Comparison of ENCODE assay signal across 8 mouse cellular contexts in the genomic region with DNA sequence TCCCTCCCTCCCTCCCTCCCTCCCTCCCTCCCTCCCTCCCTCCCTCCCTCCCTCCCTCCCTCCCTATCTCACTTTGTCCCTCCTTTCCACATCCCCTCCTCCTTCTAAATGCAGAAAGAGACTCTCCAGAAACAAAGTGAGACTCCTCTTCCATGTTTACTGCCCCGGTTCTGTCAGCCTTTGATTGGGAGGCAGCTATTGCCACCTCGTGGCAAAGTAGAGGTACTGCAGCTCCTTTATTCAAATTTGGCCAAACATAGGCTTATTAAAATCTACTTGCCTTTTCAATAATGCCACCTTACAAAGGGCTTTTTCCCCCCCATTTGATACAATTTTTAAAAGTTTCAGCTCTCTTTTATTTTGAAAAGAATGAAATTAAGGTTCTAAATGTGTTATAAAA. TPM values are rescaled to one million over a fixed set of nuclear protein-coding genes. Genes with fewer than 3 reads are reported as not detected.
A peak's percentile ranks its signal among the peaks of the same experiment; 100 is the strongest.
DNase-seq lines count a peak whose midpoint lies in the region; TF ChIP-seq lines count a peak whose summit lies in the region.
"Had no signal": no experiment of that assay in that cellular context is flagged by ENCODE, and none has a peak within 500 bp of the region (broad histone marks: within the 10 kb centered on the region; RNA-seq: fewer than 3 reads in every experiment).

No protein-coding gene starts in this region.

- no peak overlapping the region; the same call in 1 of the 2 replicates for H3K27ac ChIP-seq in left cerebral cortex, adult 2 months
- H3K27ac ChIP-seq: heart, embryonic 15.5 days had no signal

- peak; percentile 88 for TF ChIP-seq CTCF in left cerebral cortex, adult 2 months (IDR thresholded peaks at IDR 0.05)

- H3K4me3 ChIP-seq in left cerebral cortex, adult 2 months, result no peak overlapping the region
- H3K4me3 ChIP-seq: heart, embryonic 15.5 days had no signal

- no peak for DNase-seq in left cerebral cortex, adult 2 months (ENCODE audit: extremely low spot score in 1 of 2, low spot score in 2 of 2)
- no peak for DNase-seq in left cerebral cortex, postnatal 36 days (ENCODE audit: low spot score in 2 of 2)
- DNase-seq in ES-CJ7 (ENCODE audit: low read depth, low spot score), result peak; percentile 58
- peak; percentile 14 to 47 for DNase-seq in adrenal gland, postnatal 36 days
- DNase-seq in heart, postnatal 10 days, result peak; percentile 41 to 58
- peak; percentile 79 for DNase-seq in retina, postnatal 1 day
- no peak for DNase-seq in urinary bladder, adult 18-20 months (ENCODE audit: low spot score in 2 of 2)

- intact Hi-C loops in left cerebral cortex, adult 2 months (cut with DNase I), result loop anchor here (5.0 to 10.0 kb wide), 4 partner anchors 177 to 499 kb away; a partner anchor contains a TSS
- intact Hi-C loops in left cerebral cortex, postnatal 36 days (cut with DNase I), result no loop called here
- intact Hi-C loops in heart, postnatal 10 days (cut with DNase I), result loop anchor here (5.0 to 10.0 kb wide), 3 partner anchors 287 to 429 kb away; no protein-coding TSS in a partner anchor

RNA-seq across cellular contexts. Expression of a gene that starts 5.0 kb away (rescaled TPM):
- 100 to 1,000 TPM; 497 to 540 TPM for total RNA-seq in left cerebral cortex, adult 2 months (2021)
- 100 to 1,000 TPM; 497 to 544 TPM for total RNA-seq in left cerebral cortex, postnatal 36 days (2021)
- 10 to 100 TPM; 31.9 to 35.1 TPM for total RNA-seq in adrenal gland, postnatal 36 days (2021)
- under 1 TPM in 1 of 2 experiments, not detected in 1; 0.22 TPM for total RNA-seq in heart, postnatal 10 days (2021)

RNA-seq across cellular contexts. Expression of a gene that starts 24.6 kb away (rescaled TPM):
- total RNA-seq in left cerebral cortex, adult 2 months (2021), result 1 to 10 TPM; 2.0 to 2.2 TPM
- 1 to 10 TPM; 2.1 to 2.6 TPM for total RNA-seq in left cerebral cortex, postnatal 36 days (2021)
- total RNA-seq in adrenal gland, postnatal 36 days (2021), result 1 to 10 TPM; 3.9 to 4.2 TPM
- total RNA-seq in heart, postnatal 10 days (2021), result 10 to 100 TPM; 13.0 to 13.4 TPM

Comparison
In these comparisons a context has a peak if more than half of its experiments do, and no peak if none do; other contexts are left out.
1. DNase-seq: peak in ES-CJ7 (single experiment), adrenal gland, postnatal 36 days (2 of 2), heart, postnatal 10 days (2 of 2) and retina, postnatal 1 day (single experiment); none in left cerebral cortex, adult 2 months (0 of 2), left cerebral cortex, postnatal 36 days (0 of 2) and urinary bladder, adult 18-20 months (0 of 2).
2. RNA of a gene that starts 5.0 kb away (total RNA-seq): 497 to 544 TPM in left cerebral cortex, postnatal 36 days, 497 to 540 TPM in left cerebral cortex, adult 2 months and 31.9 to 35.1 TPM in adrenal gland, postnatal 36 days; 0.22 TPM in heart, postnatal 10 days; every median in the first group is over 10 times any median in the second.